Mouse (Mus musculus): ENCODE measurements around the gene Scimp. TPM values are rescaled to one million over a fixed set of nuclear protein-coding genes. Genes with fewer than 3 reads are reported as not detected.

The Scimp gene
- polyA plus RNA-seq, 1 experiment from 2014 or later = 0.35 TPM

GRCm38 (mm10) chr11:70833408-70833807 is 21.0 kb upstream of the Scimp start:
- no peak for ATAC-seq (ENCODE audit: insufficient read depth, low FRiP score, low read depth)

GRCm38 (mm10) chr11:70831201-70831600 is 18.8 kb upstream of the Scimp start:
- no peak overlapping the region for H3K4me2 ChIP-seq
- H3K27ac ChIP-seq = no peak overlapping the region
- H3K36me3 ChIP-seq = no peaks in the 10 kb centered on the region
- H3K4me1 ChIP-seq = no peaks in the 10 kb centered on the region
- H3K27me3 ChIP-seq (replicated peaks) = no peaks in the 10 kb centered on the region
- no peaks in the 10 kb centered on the region for H3K9me3 ChIP-seq
- ATAC-seq (ENCODE audit: insufficient read depth, low FRiP score, low read depth) = no peak
- no peak overlapping the region for H3K9ac ChIP-seq
- 58% methylated on average over 3 of the region's 3 CpGs for WGBS
- H3K4me3 ChIP-seq (replicated peaks) = no peak overlapping the region

More at GRCm38 (mm10) chr11:70833408-70833807, 21.0 kb upstream of the Scimp start:
- no peak overlapping the region for H3K9ac ChIP-seq
- H3K36me3 ChIP-seq = no peaks in the 10 kb centered on the region
- H3K4me2 ChIP-seq = no peak overlapping the region
- H3K4me1 ChIP-seq = no peaks in the 10 kb centered on the region
- H3K4me3 ChIP-seq (replicated peaks) = no peak overlapping the region
- no peaks in the 10 kb centered on the region for H3K27me3 ChIP-seq (replicated peaks)
- no peak overlapping the region for H3K27ac ChIP-seq
- no peaks in the 10 kb centered on the region for H3K9me3 ChIP-seq

GRCm38 (mm10) chr11:70828975-70829615 is 16.7 kb upstream of the Scimp start:
- Histone ChIP-seq H3K9ac (no peak overlapping the region), H3K4me1 (no peaks in the 10 kb centered on the region), H3K4me3 (replicated peaks) (no peak overlapping the region), H3K9me3 (no peaks in the 10 kb centered on the region), H3K27me3 (replicated peaks) (no peaks in the 10 kb centered on the region), H3K4me2 (no peak overlapping the region), H3K36me3 (no peaks in the 10 kb centered on the region), H3K27ac (no peak overlapping the region)
- no peak for ATAC-seq (ENCODE audit: insufficient read depth, low FRiP score, low read depth)
- WGBS = 72% methylated on average over 11 of the region's 11 CpGs

GRCm38 (mm10) chr11:70826207-70826606 is 13.8 kb upstream of the Scimp start:
- Histone ChIP-seq H3K9ac (no peak overlapping the region), H3K27ac (no peak overlapping the region), H3K9me3 (no peaks in the 10 kb centered on the region), H3K27me3 (replicated peaks) (no peaks in the 10 kb centered on the region), H3K4me2 (no peak overlapping the region), H3K36me3 (no peaks in the 10 kb centered on the region), H3K4me1 (no peaks in the 10 kb centered on the region), H3K4me3 (replicated peaks) (no peak overlapping the region)
- WGBS = 84% methylated on average over 2 of the region's 2 CpGs
- no peak for ATAC-seq (ENCODE audit: insufficient read depth, low FRiP score, low read depth)

- 33% methylated on average over 17 of the region's 17 CpGs for WGBS
- H3K27me3 ChIP-seq (replicated peaks) = no peaks in the 10 kb centered on the region
- H3K9ac ChIP-seq = no peak overlapping the region
- H3K4me1 ChIP-seq = no peaks in the 10 kb centered on the region
- no peaks in the 10 kb centered on the region for H3K9me3 ChIP-seq
- H3K27ac ChIP-seq = peak overlapping the region; percentile 11; the same call in 1 of the 2 replicates
- H3K36me3 ChIP-seq = no peaks in the 10 kb centered on the region
- peak; percentile 31; the same call in 1 of the 2 replicates for ATAC-seq (ENCODE audit: insufficient read depth, low FRiP score, low read depth)
- H3K4me3 ChIP-seq (replicated peaks) = no peak overlapping the region
- peak overlapping the region; percentile 19; the same call in 1 of the 2 replicates for H3K4me2 ChIP-seq
Measured at GRCm38 (mm10) chr11:70821728-70822591, 9.6 kb upstream of the Scimp start.

- WGBS = 78% methylated on average over 8 of the region's 8 CpGs
- H3K9ac ChIP-seq = no peak overlapping the region
- no peaks in the 10 kb centered on the region for H3K9me3 ChIP-seq
- no peaks in the 10 kb centered on the region for H3K36me3 ChIP-seq
- no peaks in the 10 kb centered on the region for H3K4me1 ChIP-seq
- no peak overlapping the region for H3K4me2 ChIP-seq
- H3K27me3 ChIP-seq (replicated peaks) = no peaks in the 10 kb centered on the region
- H3K27ac ChIP-seq = no peak overlapping the region
- no peak overlapping the region for H3K4me3 ChIP-seq (replicated peaks)
- ATAC-seq (ENCODE audit: insufficient read depth, low FRiP score, low read depth) = no peak
Measured at GRCm38 (mm10) chr11:70820120-70820519, 7.7 kb upstream of the Scimp start.

- 73% methylated on average over 4 of the region's 4 CpGs for WGBS
- Histone ChIP-seq H3K9me3 (no peaks in the 10 kb centered on the region), H3K27ac (no peak overlapping the region), H3K36me3 (no peaks in the 10 kb centered on the region), H3K9ac (no peak overlapping the region), H3K4me3 (replicated peaks) (no peak overlapping the region), H3K4me2 (no peak overlapping the region), H3K27me3 (replicated peaks) (no peaks in the 10 kb centered on the region), H3K4me1 (no peaks in the 10 kb centered on the region)
- no peak for ATAC-seq (ENCODE audit: insufficient read depth, low FRiP score, low read depth)
Measured at GRCm38 (mm10) chr11:70816770-70817169, 4.4 kb upstream of the Scimp start.

- 22% methylated on average over 6 of the region's 6 CpGs for WGBS
- H3K36me3 ChIP-seq = no peaks in the 10 kb centered on the region
Measured at GRCm38 (mm10) chr11:70815498-70816078, 3.2 kb upstream of the Scimp start.

GRCm38 (mm10) chr11:70815071-70815470 is 2.7 kb upstream of the Scimp start:
- H3K9me3 ChIP-seq = no peaks in the 10 kb centered on the region
- H3K4me1 ChIP-seq = no peaks in the 10 kb centered on the region
- H3K27ac ChIP-seq = no peak overlapping the region
- no peak overlapping the region for H3K4me2 ChIP-seq
- no peak overlapping the region for H3K4me3 ChIP-seq (replicated peaks)
- ATAC-seq (ENCODE audit: insufficient read depth, low FRiP score, low read depth) = no peak
- H3K36me3 ChIP-seq = no peaks in the 10 kb centered on the region
- no peak overlapping the region for H3K9ac ChIP-seq
- H3K27me3 ChIP-seq (replicated peaks) = no peaks in the 10 kb centered on the region
- 84% methylated on average over 8 of the region's 8 CpGs for WGBS

More at GRCm38 (mm10) chr11:70815498-70816078, 3.2 kb upstream of the Scimp start:
- H3K9me3 ChIP-seq = no peaks in the 10 kb centered on the region
- H3K27ac ChIP-seq = no peak overlapping the region
- H3K4me2 ChIP-seq = no peak overlapping the region
- no peaks in the 10 kb centered on the region for H3K27me3 ChIP-seq (replicated peaks)
- no peak for ATAC-seq (ENCODE audit: insufficient read depth, low FRiP score, low read depth)
- no peak overlapping the region for H3K4me3 ChIP-seq (replicated peaks)
- no peaks in the 10 kb centered on the region for H3K4me1 ChIP-seq
- no peak overlapping the region for H3K9ac ChIP-seq

- H3K9ac ChIP-seq = no peak overlapping the region
- no peak for ATAC-seq (ENCODE audit: insufficient read depth, low FRiP score, low read depth)
- H3K27ac ChIP-seq = no peak overlapping the region
- WGBS = 66% methylated on average over 13 of the region's 13 CpGs
- no peaks in the 10 kb centered on the region for H3K4me1 ChIP-seq
- H3K4me3 ChIP-seq (replicated peaks) = no peak overlapping the region
- H3K27me3 ChIP-seq (replicated peaks) = no peaks in the 10 kb centered on the region
- no peaks in the 10 kb centered on the region for H3K36me3 ChIP-seq
- H3K9me3 ChIP-seq = no peaks in the 10 kb centered on the region
- H3K4me2 ChIP-seq = no peak overlapping the region
Measured at GRCm38 (mm10) chr11:70811471-70812240, 730 bp downstream of the Scimp start.

- Histone ChIP-seq H3K4me3 (replicated peaks) (no peak overlapping the region), H3K9ac (no peak overlapping the region), H3K4me1 (no peaks in the 10 kb centered on the region), H3K9me3 (no peaks in the 10 kb centered on the region), H3K4me2 (no peak overlapping the region), H3K27me3 (replicated peaks) (no peaks in the 10 kb centered on the region), H3K27ac (no peak overlapping the region), H3K36me3 (no peaks in the 10 kb centered on the region)
- 80% methylated on average over 5 of the region's 5 CpGs for WGBS
- ATAC-seq (ENCODE audit: insufficient read depth, low FRiP score, low read depth) = no peak
Measured at GRCm38 (mm10) chr11:70811041-70811440, 1.3 kb downstream of the Scimp start.
